Mouse (Mus musculus) heart, adult 2 months (tissue): Measurements from ENCODE around the gene Sik2.

Experiments used
- CTCF ChIP-seq: fragments of 200-600 bp; IDR thresholded peaks from 2 replicates; pipeline ENCODE4 v1.8.1; 2022; ENCODE audit warnings: antibody characterized with exemption, mild to moderate bottlenecking, moderate library complexity
- POLR2A ChIP-seq: fragments of 200-500 bp; IDR thresholded peaks from 2 replicates; pipeline ENCODE4 v1.6.1; 2011; ENCODE audit warnings: mild to moderate bottlenecking, low read depth, low read length, control low read depth; ENCODE audit not compliant: insufficient read depth

- TF ChIP-seq CTCF, result no peak
- no peak for TF ChIP-seq POLR2A
Observed at GRCm38 (mm10) chr9:50925801-50926200, 83.1 kb downstream of the Sik2 start.
